Mouse (Mus musculus) embryonic facial prominence, embryonic 11.5 days (tissue): ENCODE data around the gene Plekha7. TPM values are rescaled to one million over a fixed set of nuclear protein-coding genes. Genes with fewer than 3 reads are reported as not detected.
A peak's percentile ranks its signal among the peaks of the same experiment; 100 is the strongest.

Experiments
- ATAC-seq: fragments of 200-750 bp; cut with Nextera tagmentation; replicated peaks from 2 replicates; pipeline ENCODE4 v1.8.0; 2017; ENCODE audit warnings: low read depth; ENCODE audit not compliant: insufficient number of reproducible peaks, low FRiP score, low TSS enrichment
- DNase-seq: peaks from one replicate; pipeline ENCODE4 v3.0.0-alpha.2; 2015; ENCODE audit warnings: low spot score
- H3K27ac ChIP-seq: fragments of 300-500 bp; sonication (generic); replicated peaks from 2 replicates; pipeline ENCODE4 v1.5.1; 2014; ENCODE audit warnings: mild to moderate bottlenecking, low read depth, low read length, control low read depth
- H3K27me3 ChIP-seq: fragments of 300-500 bp; sonication (generic); 2 replicates; pipeline ENCODE4 v1.6.1; 2014; ENCODE audit warnings: mild to moderate bottlenecking, low read length, moderate library complexity, mixed read lengths; ENCODE audit not compliant: control insufficient read depth, insufficient read depth
- H3K36me3 ChIP-seq: fragments of 300-500 bp; sonication (generic); replicated peaks from 2 replicates; pipeline ENCODE4 v1.6.1; 2014; ENCODE audit warnings: low read depth, mild to moderate bottlenecking, low read length, moderate library complexity, mixed read lengths; ENCODE audit not compliant: control insufficient read depth, insufficient read depth
- H3K4me1 ChIP-seq: fragments of 300-500 bp; sonication (generic); 2 replicates; pipeline ENCODE4 v1.6.1; 2014; ENCODE audit warnings: low read length, mixed read lengths; ENCODE audit not compliant: control insufficient read depth, insufficient read depth
- H3K4me2 ChIP-seq: fragments of 300-500 bp; sonication (generic); 2 replicates; pipeline ENCODE4 v1.6.1; 2014; ENCODE audit warnings: low read depth, mild to moderate bottlenecking, control low read depth, low read length, moderate library complexity
- H3K4me3 ChIP-seq: fragments of 300-500 bp; sonication (generic); 2 replicates; pipeline ENCODE4 v1.5.1; 2014; ENCODE audit warnings: low read depth, low read length, control low read depth
- H3K9ac ChIP-seq: fragments of 300-500 bp; sonication (generic); replicated peaks from 2 replicates; pipeline ENCODE4 v1.6.1; 2014; ENCODE audit warnings: mild to moderate bottlenecking, control low read depth, low read length
- H3K9me3 ChIP-seq: fragments of 300-500 bp; sonication (generic); replicated peaks from 2 replicates; pipeline ENCODE4 v1.6.1; 2016; ENCODE audit warnings: mild to moderate bottlenecking, low read length, inconsistent platforms, mixed read lengths; ENCODE audit not compliant: control insufficient read depth
- WGBS: fragments of 180-500 bp; shearing (Covaris S2); extraction: QIAGEN DNeasy Blood & Tissue Kit; methylation state at CpG from one replicate; pipeline ENCODE4 v1.1.7; 2014; 5-methylcytosine and 5-hydroxymethylcytosine counted together
- polyA plus RNA-seq: library from polyadenylated mRNA; unstranded; fragments of >200 nt; fragmentation: Nextera tagmentation; extraction: Ambion mirVana; gene quantifications from 2 replicates; pipeline ENCODE4 v1.2.1, GENCODE M21; 2014

Plekha7 gene
- polyA plus RNA-seq, 1 experiment from 2014 or later, result 3.6 TPM

DNA sequence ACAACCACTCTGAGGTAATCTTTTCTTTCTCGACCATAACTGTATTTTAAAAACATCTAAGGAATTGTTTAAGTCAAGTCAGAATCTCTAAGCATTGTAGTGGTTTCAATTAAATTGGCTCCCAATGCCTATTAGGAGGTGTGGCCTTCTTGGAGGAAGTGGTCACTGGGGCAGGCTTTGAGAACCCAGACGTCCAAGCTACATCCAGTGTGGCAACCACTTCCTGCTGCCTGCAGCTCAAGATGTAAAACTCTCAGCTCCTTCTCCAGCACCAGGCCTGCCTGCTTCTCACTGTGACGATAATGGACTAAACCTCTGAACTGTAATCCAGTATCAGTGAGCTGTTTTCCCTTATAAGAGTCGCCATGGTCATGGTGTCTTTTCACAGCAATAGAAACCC, 158.6 kb downstream of the Plekha7 start:
- no peak for ATAC-seq
- no peaks in the 10 kb centered on the region for H3K27me3 ChIP-seq
- no peak overlapping the region for H3K27ac ChIP-seq
- no peak overlapping the region for H3K4me3 ChIP-seq
- DNase-seq, result no peak
- H3K9ac ChIP-seq, result no peak overlapping the region
- no peaks in the 10 kb centered on the region for H3K4me1 ChIP-seq
- no peak overlapping the region for H3K4me2 ChIP-seq
- no peaks in the 10 kb centered on the region for H3K36me3 ChIP-seq
- WGBS, result 68% methylated on average over 4 of the region's 4 CpGs
- H3K9me3 ChIP-seq, result no peaks in the 10 kb centered on the region

DNA sequence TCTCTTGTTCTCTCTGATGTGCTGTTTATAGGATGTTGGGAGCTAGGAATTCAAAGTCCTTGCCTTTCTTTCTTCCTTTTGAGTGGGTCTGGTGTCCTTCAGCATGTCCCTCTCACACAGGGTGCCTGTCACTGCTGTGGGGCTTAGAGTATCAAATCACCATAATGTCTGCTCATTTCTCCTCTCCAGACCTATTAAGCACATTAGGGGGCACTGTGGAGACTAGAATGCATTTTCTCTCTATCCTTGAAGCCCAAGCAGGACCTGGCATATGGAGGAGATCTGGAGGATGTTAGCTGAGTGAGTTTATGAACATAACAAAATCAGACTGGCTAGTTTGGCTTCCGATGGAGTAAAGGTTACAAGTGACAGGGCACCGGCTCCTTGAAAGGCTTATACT, 161.1 kb downstream of the Plekha7 start:
- no peak overlapping the region for H3K4me3 ChIP-seq
- no peak overlapping the region for H3K27ac ChIP-seq
- DNase-seq (no peak), ATAC-seq (no peak)
- 89% methylated on average over 2 of the region's 2 CpGs for WGBS
- H3K9me3 ChIP-seq, result no peaks in the 10 kb centered on the region
- H3K4me2 ChIP-seq, result no peak overlapping the region
- no peaks in the 10 kb centered on the region for H3K4me1 ChIP-seq
- H3K27me3 ChIP-seq, result no peaks in the 10 kb centered on the region
- no peaks in the 10 kb centered on the region for H3K36me3 ChIP-seq
- no peak overlapping the region for H3K9ac ChIP-seq

DNA sequence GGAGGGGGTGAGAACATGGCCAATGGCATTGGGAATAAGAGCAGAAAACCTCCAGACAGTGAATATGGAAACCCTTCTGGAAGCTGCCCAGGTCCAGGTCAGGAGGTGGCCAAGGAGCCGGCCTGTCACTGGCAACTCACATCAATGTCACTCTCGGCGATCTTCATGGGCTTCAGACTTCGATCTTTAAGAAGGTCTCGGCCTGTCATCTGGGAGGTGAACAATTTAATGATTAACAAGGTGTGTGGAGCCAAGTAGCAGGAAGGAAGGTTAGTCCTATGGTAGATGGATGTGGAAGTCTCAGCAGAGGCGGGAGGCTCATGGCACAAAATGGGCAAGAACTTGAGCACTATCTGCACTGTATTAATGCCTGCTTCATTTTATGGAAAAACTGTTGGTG, 163.1 kb downstream of the Plekha7 start:
- no peak for DNase-seq
- H3K9ac ChIP-seq, result no peak overlapping the region
- WGBS, result 94% methylated on average over 6 of the region's 6 CpGs

DNA sequence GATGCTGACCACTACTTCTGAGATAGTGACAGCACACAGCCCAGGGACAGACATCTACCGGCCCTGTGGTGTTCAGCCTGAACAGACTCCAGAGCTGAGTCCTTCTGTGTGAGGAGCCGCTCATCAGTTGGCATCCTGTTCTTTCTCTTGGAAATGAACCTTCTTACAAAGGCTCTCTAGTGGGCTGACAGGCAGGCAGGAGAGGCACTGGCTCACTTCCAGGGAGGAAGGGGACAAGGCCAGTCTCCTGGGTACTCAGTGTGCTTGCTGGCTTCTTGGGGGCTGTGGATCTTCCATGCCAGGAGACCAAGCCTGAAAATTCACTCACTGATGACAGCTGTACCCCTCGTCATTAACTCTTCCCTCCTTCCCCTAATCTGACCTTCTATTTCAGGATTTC, 170.5 kb downstream of the Plekha7 start:
- ATAC-seq, result no peak
- 78% methylated on average over 3 of the region's 3 CpGs for WGBS
- H3K36me3 ChIP-seq, result no peaks in the 10 kb centered on the region

More for the DNA sequence above, 163.1 kb downstream of the Plekha7 start:
- H3K9me3 ChIP-seq, result no peaks in the 10 kb centered on the region
- ATAC-seq, result no peak
- H3K36me3 ChIP-seq, result no peaks in the 10 kb centered on the region
- no peaks in the 10 kb centered on the region for H3K4me1 ChIP-seq
- no peaks in the 10 kb centered on the region for H3K27me3 ChIP-seq
- no peak overlapping the region for H3K4me3 ChIP-seq
- no peak overlapping the region for H3K4me2 ChIP-seq
- no peak overlapping the region for H3K27ac ChIP-seq

DNA sequence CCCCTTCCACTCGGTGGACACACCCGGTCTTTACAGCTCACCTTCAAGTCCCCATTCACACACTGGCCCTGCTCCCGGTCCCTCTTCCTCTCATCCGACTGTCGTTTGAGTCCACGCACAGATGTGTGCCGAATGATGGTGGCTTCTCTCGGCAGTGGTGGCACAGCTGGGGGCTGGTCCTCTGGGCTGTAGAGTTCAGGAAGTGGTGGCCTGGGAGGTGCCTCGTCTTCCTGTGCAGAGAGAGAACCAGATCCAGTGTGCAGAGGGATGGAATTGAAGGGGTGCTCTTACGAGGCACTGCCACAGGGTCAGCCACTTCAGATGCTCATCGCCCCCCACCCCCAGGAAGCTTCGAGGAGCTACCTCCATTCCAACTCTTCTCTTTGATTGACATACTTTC, 171.0 kb downstream of the Plekha7 start:
- no peaks in the 10 kb centered on the region for H3K4me1 ChIP-seq
- no peak overlapping the region for H3K27ac ChIP-seq
- DNase-seq (no peak), ATAC-seq (no peak)
- no peaks in the 10 kb centered on the region for H3K27me3 ChIP-seq
- 87% methylated on average over 12 of the region's 12 CpGs for WGBS
- no peak overlapping the region for H3K4me3 ChIP-seq
- no peak overlapping the region for H3K9ac ChIP-seq
- H3K9me3 ChIP-seq, result no peaks in the 10 kb centered on the region
- H3K4me2 ChIP-seq, result no peak overlapping the region
- no peaks in the 10 kb centered on the region for H3K36me3 ChIP-seq

More for the DNA sequence above, 170.5 kb downstream of the Plekha7 start:
- no peak overlapping the region for H3K27ac ChIP-seq
- H3K4me1 ChIP-seq, result no peaks in the 10 kb centered on the region
- H3K4me3 ChIP-seq, result no peak overlapping the region
- no peaks in the 10 kb centered on the region for H3K27me3 ChIP-seq
- DNase-seq, result no peak
- H3K9ac ChIP-seq, result no peak overlapping the region
- no peak overlapping the region for H3K4me2 ChIP-seq
- H3K9me3 ChIP-seq, result no peaks in the 10 kb centered on the region

DNA sequence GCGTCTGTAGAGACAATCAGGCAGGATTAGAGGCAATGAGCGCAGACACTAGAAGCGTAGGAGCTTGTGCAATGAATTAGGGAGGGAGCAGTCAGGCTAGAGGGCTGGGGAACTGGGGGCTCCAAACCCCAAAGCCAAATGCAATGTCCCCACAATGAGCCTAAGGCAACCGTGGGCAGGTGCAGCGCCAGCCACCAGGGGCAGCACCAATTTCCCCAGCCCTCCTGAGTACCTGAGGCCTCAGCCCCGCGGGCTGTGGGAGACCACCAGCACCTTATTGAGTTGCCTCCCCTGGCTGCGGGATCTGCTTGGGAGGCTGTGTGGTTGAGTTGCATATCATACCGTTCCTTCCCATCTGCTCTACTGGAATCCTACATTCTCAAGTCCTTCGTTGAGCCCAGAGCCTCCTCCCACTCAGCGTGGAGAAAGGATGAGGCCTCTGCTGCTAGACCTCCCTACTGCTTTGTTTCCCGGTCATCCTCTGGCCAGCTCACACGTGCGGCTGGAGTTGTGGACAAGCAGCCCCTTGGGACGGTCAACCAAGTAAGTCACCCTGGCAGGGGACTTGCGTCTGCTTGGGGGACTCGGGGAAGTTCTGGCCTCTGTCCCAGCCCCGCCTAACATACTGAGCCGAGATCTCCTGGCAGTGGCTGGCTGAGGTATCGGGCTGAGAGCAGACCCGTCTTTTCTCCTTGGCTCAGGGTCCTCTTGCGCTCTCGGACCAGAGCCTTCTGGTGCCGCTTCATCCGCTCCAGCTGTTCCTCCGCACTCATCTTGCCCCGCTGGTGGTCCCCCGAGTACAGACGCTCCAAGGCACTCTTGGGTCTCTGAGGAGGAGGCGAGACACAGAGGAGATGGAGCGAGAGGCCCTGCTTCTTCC, 173.5 kb downstream of the Plekha7 start:
- Histone ChIP-seq H3K4me2 (no peak overlapping the region), H3K9me3 (no peaks in the 10 kb centered on the region), H3K27me3 (no peaks in the 10 kb centered on the region), H3K27ac (no peak overlapping the region), H3K4me3 (no peak overlapping the region), H3K9ac (no peak overlapping the region), H3K4me1 (no peaks in the 10 kb centered on the region), H3K36me3 (no peaks in the 10 kb centered on the region)
- WGBS, result 83% methylated on average over 31 of the region's 31 CpGs
- ATAC-seq (no peak), DNase-seq (no peak)

DNA sequence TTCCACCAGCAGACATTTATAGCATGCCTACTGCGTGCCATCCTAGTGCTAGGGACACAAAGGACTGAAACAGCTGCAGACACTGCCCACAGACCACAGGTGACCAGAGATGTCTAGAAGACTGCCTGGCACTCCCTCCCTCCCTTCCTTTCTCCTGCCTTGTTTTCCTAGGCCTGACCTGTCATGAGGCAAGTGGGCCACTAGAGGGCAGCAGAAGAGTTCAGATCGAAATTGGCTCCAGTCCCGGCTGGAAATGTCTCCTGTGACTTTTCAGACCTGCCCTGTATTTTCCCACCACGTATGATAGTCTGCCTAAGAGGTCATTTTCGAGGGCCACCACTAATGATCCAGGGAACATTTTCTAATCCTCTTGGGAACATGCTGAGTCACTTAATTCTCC, 176.1 kb downstream of the Plekha7 start:
- WGBS, result 3% methylated on average over 5 of the region's 5 CpGs
- no peaks in the 10 kb centered on the region for H3K9me3 ChIP-seq
- no peaks in the 10 kb centered on the region for H3K27me3 ChIP-seq
- DNase-seq (peak; percentile 85), ATAC-seq (peak; percentile 46; the same call in 1 of the 2 replicates)
- no peak overlapping the region for H3K4me3 ChIP-seq
- H3K9ac ChIP-seq, result no peak overlapping the region
- no peaks in the 10 kb centered on the region for H3K4me1 ChIP-seq
- no peaks in the 10 kb centered on the region for H3K36me3 ChIP-seq
- no peak overlapping the region for H3K27ac ChIP-seq
- no peak overlapping the region for H3K4me2 ChIP-seq

DNA sequence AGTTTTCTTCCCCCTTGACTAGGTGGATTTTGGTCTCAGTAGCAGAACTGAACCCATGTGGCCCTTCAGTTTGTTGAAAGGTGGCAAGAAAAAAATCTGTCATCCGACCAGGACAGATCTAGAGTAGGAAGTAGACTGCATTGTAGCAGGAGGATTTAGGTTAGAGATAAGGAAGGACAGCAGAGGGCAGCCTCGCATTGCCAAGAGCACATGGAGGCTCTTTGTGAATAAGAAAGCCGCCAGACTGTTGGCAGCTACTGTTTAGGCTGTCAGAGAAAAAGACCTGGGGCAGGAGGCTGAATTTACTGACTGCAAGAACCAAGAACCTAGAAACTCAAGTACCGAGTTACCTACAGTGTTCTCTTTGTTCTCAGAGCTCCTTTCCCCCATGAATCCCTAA, 176.8 kb downstream of the Plekha7 start:
- no peaks in the 10 kb centered on the region for H3K36me3 ChIP-seq
- no peak overlapping the region for H3K4me2 ChIP-seq
- 16% methylated on average over 4 of the region's 4 CpGs for WGBS
- ATAC-seq, result no peak
- no peak overlapping the region for H3K27ac ChIP-seq
- H3K9me3 ChIP-seq, result no peaks in the 10 kb centered on the region
- H3K4me1 ChIP-seq, result no peaks in the 10 kb centered on the region
- H3K27me3 ChIP-seq, result no peaks in the 10 kb centered on the region
- no peak overlapping the region for H3K4me3 ChIP-seq
- no peak overlapping the region for H3K9ac ChIP-seq
- peak; percentile 40 for DNase-seq
